Mouse (Mus musculus) 416B (cell line): ENCODE measurements at regions not wholly inside any gene's neighbourhood (a gene's known extent, or its start where the extent isn't known, plus 50 kb on each side); places are given as distances from the start of the nearest gene placed in this dataset.

Experiments
- DNase-seq: peaks from one replicate; pipeline ENCODE4 v3.0.0; 2011; ENCODE audit warnings: low read depth

- DNase-seq, result no peak
Observed at GRCm38 (mm10) chr3:129386522-129386921, 54.0 kb upstream of the Enpep start.

GRCm38 (mm10) chr3:129390506-129390905 is 58.0 kb upstream of the Enpep start:
- DNase-seq, result no peak

GRCm38 (mm10) chr3:129391888-129392813 is 59.6 kb upstream of the Enpep start:
- DNase-seq, result no peak

GRCm38 (mm10) chr3:129392814-129393804 is 60.6 kb upstream of the Enpep start:
- DNase-seq, result no peak

GRCm38 (mm10) chr3:129397481-129397880 is 65.0 kb upstream of the Enpep start:
- DNase-seq, result no peak

GRCm38 (mm10) chr3:129400092-129400924 is 67.8 kb upstream of the Enpep start:
- DNase-seq, result no peak

GRCm38 (mm10) chr3:129411389-129412054 is 79.0 kb upstream of the Enpep start:
- peak; percentile 30 for DNase-seq

GRCm38 (mm10) chr3:129412126-129412960 is 79.8 kb upstream of the Enpep start:
- DNase-seq, result no peak

- no peak for DNase-seq
Observed at GRCm38 (mm10) chr3:129412961-129413246, 80.4 kb upstream of the Enpep start.

GRCm38 (mm10) chr3:129415656-129416055 is 83.1 kb upstream of the Enpep start:
- DNase-seq, result no peak

- DNase-seq, result no peak
Observed at GRCm38 (mm10) chr3:129416337-129416736, 83.8 kb upstream of the Enpep start.

GRCm38 (mm10) chr3:129421620-129422239 is 89.2 kb upstream of the Enpep start:
- peak; percentile 64 for DNase-seq

- DNase-seq, result no peak
Observed at GRCm38 (mm10) chr3:129428750-129429149, 96.2 kb upstream of the Enpep start.

- peak; percentile 39 for DNase-seq
Observed at GRCm38 (mm10) chr3:129429161-129430111, 96.9 kb upstream of the Enpep start.

- no peak for DNase-seq
Observed at GRCm38 (mm10) chr3:129434056-129434455, 98.1 kb upstream of the Elovl6 start.

- DNase-seq, result no peak
Observed at GRCm38 (mm10) chr3:129437687-129438086, 94.5 kb upstream of the Elovl6 start.

GRCm38 (mm10) chr3:129442756-129443155 is 89.4 kb upstream of the Elovl6 start:
- DNase-seq, result no peak

GRCm38 (mm10) chr3:129444221-129444620 is 87.9 kb upstream of the Elovl6 start:
- no peak for DNase-seq

- DNase-seq, result no peak
Observed at GRCm38 (mm10) chr3:129445961-129446360, 86.2 kb upstream of the Elovl6 start.
